Mouse (Mus musculus) cerebellum, adult 2 months (tissue): ENCODE measurements at regions not wholly inside any gene's neighbourhood (a gene's known extent, or its start where the extent isn't known, plus 50 kb on each side); places are given as distances from the start of the nearest gene placed in this dataset.
A peak's percentile ranks its signal among the peaks of the same experiment; 100 is the strongest.

Source experiments
- DNase-seq, 2 experiments: peaks; one replicate each; pipeline ENCODE4 v3.0.0; 2021
- H3K27ac ChIP-seq: fragments of 200-500 bp; 2 replicates; pipeline ENCODE4 v1.5.1; 2012; ENCODE audit warnings: low read length, control low read depth, inconsistent platforms; ENCODE audit not compliant: insufficient read depth
- H3K27me3 ChIP-seq: fragments of 200-500 bp; 2 replicates; pipeline ENCODE4 v1.6.1; 2012; ENCODE audit warnings: inconsistent platforms, mild to moderate bottlenecking, low read length, moderate library complexity; ENCODE audit not compliant: control insufficient read depth, insufficient read depth
- H3K4me1 ChIP-seq: fragments of 200-500 bp; 2 replicates; pipeline ENCODE4 v1.6.1; 2011; ENCODE audit warnings: low read length; ENCODE audit not compliant: control insufficient read depth, insufficient read depth
- H3K4me3 ChIP-seq: fragments of 200-500 bp; replicated peaks from 2 replicates; pipeline ENCODE3; 2011; ENCODE audit warnings: mild to moderate bottlenecking, low read depth, low read length, control low read depth; ENCODE audit not compliant: insufficient read depth
- CTCF ChIP-seq: fragments of 200-500 bp; IDR thresholded peaks from 2 replicates; pipeline ENCODE4 v1.5.1; 2011; ENCODE audit warnings: low read depth, mild to moderate bottlenecking, control low read depth, low read length, moderate library complexity, borderline replicate concordance; ENCODE audit not compliant: insufficient read depth
- POLR2A ChIP-seq: fragments of 200-500 bp; IDR thresholded peaks from 2 replicates; pipeline ENCODE4 v1.6.1; 2011; ENCODE audit warnings: low read length, control low read depth, borderline replicate concordance; ENCODE audit not compliant: insufficient read depth
- WGBS: fragments of 180-500 bp; shearing (Covaris S2); methylation state at CpG from one replicate; pipeline ENCODE4 v1.1.7; 2018; 5-methylcytosine and 5-hydroxymethylcytosine counted together

DNA sequence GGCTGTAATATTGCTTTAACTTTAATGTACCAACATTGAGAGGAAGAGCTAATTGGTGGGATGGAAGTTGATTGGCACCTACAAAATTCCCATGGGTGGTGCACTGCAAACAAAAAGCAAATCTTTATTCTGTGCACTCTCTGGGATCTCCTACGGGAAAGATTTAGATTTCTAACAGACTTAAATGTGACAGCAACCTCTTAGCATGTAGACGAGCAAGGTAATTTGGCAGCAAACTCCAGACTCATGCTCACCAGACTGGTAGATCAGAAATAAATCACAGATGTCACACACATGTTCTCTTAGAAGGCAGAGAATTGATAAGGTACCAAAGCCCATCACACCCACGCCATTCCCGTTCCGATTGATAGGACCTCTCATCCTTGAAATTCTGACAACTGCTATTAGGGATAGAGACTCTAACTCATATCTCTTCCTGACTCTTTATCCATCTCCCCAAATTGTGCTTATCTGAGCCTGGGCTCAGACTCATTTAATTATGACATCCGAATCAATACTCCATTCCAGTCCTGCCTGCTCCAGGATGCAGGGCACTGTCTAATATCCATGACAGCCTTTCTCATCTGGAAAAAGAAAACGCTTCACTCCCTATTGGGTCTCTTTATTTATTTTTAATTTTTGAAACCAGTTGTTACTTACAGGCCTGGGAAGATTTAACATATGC is 356.9 kb upstream of the Sash1 start:
- TF ChIP-seq CTCF (no peak), POLR2A (no peak)
- Histone ChIP-seq H3K4me1 (no peaks in the 10 kb centered on the region), H3K4me3 (no peak overlapping the region), H3K27ac (no peak overlapping the region), H3K27me3 (no peaks in the 10 kb centered on the region)
- no peak for DNase-seq
- WGBS: 77% methylated on average over 7 of the region's 7 CpGs

DNA sequence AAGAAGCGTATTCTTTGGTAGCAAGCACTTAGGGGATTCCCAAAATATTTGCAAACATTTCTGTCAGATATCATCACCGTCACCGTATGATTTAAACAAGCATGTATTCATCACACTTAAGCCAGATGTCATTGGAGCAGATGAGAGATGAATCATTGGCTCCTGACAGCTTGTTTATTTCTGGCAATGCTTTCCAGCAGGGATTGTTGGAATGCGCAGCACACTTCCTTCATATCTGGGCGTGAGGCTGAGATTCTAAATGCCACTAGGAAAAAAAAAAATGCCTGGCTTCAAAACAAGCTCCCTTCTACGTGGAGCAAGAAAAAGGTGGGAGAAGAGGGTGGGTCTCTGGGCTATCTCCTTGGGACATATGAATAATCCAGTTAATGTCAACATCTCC is 354.1 kb upstream of the Sash1 start:
- no peak overlapping the region for H3K4me3 ChIP-seq
- 18% methylated on average over 6 of the region's 6 CpGs for WGBS
- H3K27me3 ChIP-seq: no peaks in the 10 kb centered on the region
- no peaks in the 10 kb centered on the region for H3K4me1 ChIP-seq
- no peak for TF ChIP-seq CTCF
- no peak for TF ChIP-seq POLR2A
- H3K27ac ChIP-seq: no peak overlapping the region
- DNase-seq: no peak

DNA sequence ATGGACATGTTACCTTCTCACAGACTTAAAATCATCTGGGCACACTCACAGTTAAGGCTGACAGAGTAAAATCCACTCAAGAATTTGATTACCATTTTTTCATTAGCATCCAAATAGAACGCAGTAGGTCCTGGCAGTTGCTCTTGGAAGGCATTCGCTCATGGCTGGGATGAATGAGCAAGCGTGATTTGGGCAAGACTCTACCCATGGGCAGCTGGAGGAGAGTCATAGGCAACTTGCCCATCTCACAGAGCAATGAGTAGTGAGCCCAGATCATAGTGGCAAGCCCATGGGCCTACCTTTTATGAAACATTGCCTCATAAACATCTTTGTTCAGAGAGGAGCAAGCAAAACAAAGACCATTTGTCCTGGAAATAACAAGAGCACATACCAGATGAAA is 345.9 kb upstream of the Sash1 start:
- Histone ChIP-seq H3K4me1 (no peaks in the 10 kb centered on the region), H3K4me3 (no peak overlapping the region), H3K27me3 (no peaks in the 10 kb centered on the region), H3K27ac (no peak overlapping the region)
- no peak for TF ChIP-seq POLR2A
- no peak for TF ChIP-seq CTCF
- peak in 1 of 2 experiments; percentile 24 for DNase-seq
- 11% methylated on average over 3 of the region's 3 CpGs for WGBS

DNA sequence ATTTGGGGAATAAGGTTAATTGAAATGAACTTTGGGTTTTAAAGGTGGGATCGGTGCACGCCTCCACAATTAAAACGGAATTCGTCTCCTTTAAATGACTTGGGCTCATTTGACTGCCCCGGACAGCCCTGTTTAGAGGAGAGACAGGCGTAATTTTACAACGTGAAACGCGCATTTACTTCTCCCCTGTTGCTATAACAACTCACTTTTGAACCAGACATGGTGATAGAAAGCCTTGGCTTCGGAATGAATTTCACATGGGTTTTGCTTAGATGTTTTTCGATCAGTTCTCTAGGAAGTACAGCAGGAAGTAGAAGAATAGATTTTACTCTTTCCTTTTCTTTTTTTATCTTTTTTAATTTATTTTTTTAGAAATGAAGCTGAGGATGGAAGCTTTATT is 343.2 kb upstream of the Sash1 start:
- H3K27me3 ChIP-seq: no peaks in the 10 kb centered on the region
- no peak overlapping the region for H3K4me3 ChIP-seq
- DNase-seq: no peak
- no peak overlapping the region for H3K27ac ChIP-seq
- no peaks in the 10 kb centered on the region for H3K4me1 ChIP-seq
- 89% methylated on average over 11 of the region's 11 CpGs for WGBS
- TF ChIP-seq CTCF (no peak), POLR2A (no peak)

DNA sequence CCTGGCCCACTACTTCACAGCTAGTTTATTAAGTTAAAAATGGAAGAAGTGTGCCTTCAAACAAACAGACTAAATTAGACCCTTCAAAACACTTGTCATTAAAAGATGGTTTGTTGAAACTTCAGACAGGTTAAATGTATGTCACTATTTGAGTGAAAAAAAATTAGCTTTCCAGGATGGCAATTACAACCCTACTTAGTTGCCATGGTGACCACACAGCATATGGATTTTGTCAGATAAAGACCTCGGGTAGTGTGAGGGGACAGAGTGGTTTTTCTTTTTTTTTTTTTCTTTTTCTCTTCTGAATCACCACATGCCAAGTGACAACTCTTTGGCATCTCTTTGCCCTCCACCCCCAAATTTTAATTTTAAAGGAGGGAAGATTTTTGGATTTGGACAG is 341.5 kb upstream of the Sash1 start:
- WGBS: 52% methylated on average over 1 of the region's 1 CpGs
- DNase-seq: no peak
- Histone ChIP-seq H3K4me3 (no peak overlapping the region), H3K4me1 (no peaks in the 10 kb centered on the region), H3K27me3 (no peaks in the 10 kb centered on the region), H3K27ac (no peak overlapping the region)
- no peak for TF ChIP-seq POLR2A
- TF ChIP-seq CTCF: no peak

DNA sequence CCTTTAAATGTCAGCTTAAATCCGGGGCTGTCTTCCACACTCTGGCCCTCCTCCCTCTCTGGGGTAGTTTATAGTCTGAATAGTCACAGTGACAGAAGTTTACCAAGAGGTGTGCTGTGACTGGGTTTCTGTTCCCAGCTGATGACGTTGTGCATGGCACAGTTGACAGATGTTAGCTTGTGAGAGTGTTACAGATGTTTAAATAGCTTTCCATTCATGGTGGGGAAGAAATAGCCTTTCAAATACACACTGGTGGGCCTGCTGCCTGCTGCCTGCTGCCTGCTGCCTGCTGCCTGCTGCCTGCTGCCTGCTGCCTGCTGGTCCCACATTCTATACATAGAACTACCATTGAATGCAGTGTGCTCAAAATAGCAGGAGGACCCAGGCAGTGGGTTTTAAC is 324.8 kb upstream of the Sash1 start:
- TF ChIP-seq POLR2A: no peak
- no peak for TF ChIP-seq CTCF
- H3K4me1 ChIP-seq: no peaks in the 10 kb centered on the region
- DNase-seq: no peak
- no peaks in the 10 kb centered on the region for H3K27me3 ChIP-seq
- 31% methylated on average over 2 of the region's 2 CpGs for WGBS
- H3K27ac ChIP-seq: no peak overlapping the region
- H3K4me3 ChIP-seq: no peak overlapping the region

DNA sequence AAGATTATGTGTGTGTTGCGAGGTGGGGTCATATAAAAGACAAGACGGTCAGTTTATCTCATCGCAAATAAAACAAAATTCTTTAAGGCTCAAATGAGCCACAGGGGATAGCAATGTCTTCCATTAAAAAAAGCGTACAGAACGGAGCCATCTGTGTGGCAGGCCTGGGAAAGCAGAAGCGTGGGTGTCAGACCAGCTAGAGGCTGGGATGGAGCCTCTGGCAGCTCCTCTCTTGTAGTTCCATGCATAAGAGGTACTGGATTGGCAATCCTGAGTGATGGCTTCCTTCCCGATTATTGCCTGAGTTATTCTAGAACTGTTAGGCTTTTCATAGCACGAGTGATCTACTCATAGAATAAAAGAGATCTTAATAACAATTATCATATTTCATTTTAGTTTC is 318.2 kb upstream of the Sash1 start:
- 34% methylated on average over 8 of the region's 8 CpGs for WGBS
- Histone ChIP-seq H3K27me3 (no peaks in the 10 kb centered on the region), H3K4me3 (no peak overlapping the region), H3K27ac (no peak overlapping the region), H3K4me1 (peaks cover 2% of the 10 kb centered on the region; the same call in 1 of the 2 replicates)
- peak; percentile 44 to 76 for DNase-seq
- TF ChIP-seq POLR2A (no peak), CTCF (no peak)

DNA sequence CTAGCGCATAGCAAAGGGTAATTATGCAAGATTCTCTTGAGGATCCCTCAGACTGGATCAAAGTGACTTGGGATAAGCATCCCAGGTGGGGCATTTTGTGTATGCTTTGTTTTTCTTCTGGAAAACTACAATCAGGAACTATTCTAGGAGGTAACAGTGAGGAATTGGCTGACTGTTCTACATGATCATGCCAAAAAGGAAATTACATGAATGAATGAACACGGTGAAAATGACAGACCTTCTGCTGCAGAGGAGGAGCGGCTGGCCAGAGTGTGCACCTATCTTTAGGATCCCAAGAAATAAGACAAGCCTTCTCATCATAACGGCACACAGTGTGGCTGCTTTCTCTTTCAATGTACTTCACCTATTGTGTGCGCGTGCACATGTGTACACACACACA is 317.5 kb upstream of the Sash1 start:
- 54% methylated on average over 6 of the region's 6 CpGs for WGBS
- peak; percentile 22 to 73 for DNase-seq
- H3K4me3 ChIP-seq: no peak overlapping the region
- no peak overlapping the region for H3K27ac ChIP-seq
- no peaks in the 10 kb centered on the region for H3K27me3 ChIP-seq
- peaks cover 2% of the 10 kb centered on the region; the same call in 1 of the 2 replicates for H3K4me1 ChIP-seq
- TF ChIP-seq CTCF: no peak
- no peak for TF ChIP-seq POLR2A

DNA sequence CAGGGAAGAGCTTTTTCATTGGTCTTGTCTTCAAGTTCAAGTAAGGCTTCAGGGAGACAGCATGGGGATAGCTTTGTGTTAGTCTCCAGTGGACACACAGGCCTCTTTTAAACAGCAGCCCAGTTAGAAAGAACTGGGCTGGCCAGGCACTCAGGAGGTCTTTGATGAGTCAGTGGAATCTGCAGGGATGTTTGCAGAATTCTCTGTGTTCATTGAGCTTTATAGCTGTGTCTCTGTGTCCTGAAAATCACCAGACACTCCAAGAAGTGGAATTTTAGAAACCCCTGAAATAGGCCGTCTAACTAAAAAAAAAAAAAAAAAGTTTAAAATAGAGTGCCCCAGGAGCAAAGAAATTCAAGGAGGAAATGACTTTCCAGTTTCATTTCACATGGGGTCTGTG is 317.1 kb upstream of the Sash1 start:
- H3K27ac ChIP-seq: no peak overlapping the region
- H3K27me3 ChIP-seq: no peaks in the 10 kb centered on the region
- H3K4me3 ChIP-seq: no peak overlapping the region
- no peak for DNase-seq
- 31% methylated on average over 1 of the region's 1 CpGs for WGBS
- TF ChIP-seq POLR2A: no peak
- no peak for TF ChIP-seq CTCF
- H3K4me1 ChIP-seq: peaks cover 2% of the 10 kb centered on the region; the same call in 1 of the 2 replicates
